Mouse (Mus musculus) cerebellum, adult 11-12 months (tissue): ENCODE results near the gene Ahcy.
A peak's percentile ranks its signal among the peaks of the same experiment; 100 is the strongest.
"Not testable (repeated sequence)": the region's sequence is repeated elsewhere in the genome, so short reads cannot be mapped to it uniquely, and the experiment has no call there.

Source experiments
- DNase-seq: peaks from one replicate; pipeline ENCODE4 v3.0.0; 2022

The Ahcy gene

DNA sequence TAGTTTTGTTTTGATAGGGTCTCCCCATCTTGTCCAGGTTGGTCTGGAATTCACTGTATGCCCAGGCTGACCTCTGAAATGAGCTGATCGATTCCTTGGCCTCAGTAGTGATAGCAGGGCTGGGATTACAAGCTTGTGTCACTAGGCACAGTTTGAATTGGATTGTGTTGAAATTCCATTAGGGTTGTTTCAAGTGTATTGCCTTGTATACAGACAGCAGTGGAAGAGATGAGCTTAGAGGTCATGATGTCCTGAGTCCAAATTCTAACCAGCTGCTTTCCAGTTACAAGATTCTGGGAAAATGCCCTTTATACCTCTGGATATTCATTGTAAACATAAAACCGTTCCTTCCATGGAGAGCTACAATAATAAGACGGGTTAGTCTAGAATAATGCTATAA, 950 bp downstream of the Ahcy start:
- no peak for DNase-seq

DNA sequence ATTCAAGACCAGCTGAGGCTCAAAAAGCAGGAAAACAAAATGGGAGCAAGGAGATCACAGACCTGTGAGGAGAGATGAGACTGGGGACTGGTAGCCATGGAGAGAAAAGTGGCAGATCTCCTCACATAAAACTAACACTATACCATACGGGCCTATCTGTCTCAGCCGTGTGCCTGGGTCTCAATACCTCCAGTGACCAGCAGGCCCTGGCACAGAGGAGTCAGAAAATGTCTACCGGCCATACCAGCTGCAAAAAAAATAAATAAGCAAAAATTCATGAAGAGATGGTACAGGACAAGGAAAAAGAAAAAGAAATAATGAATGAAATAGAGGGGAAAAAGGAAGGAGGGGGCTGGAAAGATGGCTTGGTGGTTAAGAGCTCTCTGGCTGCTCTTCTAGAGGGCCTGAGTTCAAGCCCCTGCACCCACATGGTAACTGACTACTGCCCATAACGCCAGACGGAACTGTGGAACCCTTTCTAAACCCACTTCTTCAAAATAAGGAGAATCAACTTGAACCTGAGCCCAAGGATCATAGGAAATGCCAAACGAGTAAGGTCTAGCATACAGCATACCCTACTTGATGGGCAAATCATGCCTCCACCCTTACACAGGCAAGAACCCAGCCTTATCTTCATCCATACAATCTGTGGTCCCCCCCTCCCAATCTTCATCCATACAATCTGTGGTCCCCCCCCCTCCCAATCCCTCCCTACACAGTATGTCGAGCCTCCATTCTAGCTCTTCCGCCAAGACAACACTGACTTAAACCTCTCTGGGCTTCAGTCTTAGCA, 1.7 kb downstream of the Ahcy start:
- no peak for DNase-seq

DNA sequence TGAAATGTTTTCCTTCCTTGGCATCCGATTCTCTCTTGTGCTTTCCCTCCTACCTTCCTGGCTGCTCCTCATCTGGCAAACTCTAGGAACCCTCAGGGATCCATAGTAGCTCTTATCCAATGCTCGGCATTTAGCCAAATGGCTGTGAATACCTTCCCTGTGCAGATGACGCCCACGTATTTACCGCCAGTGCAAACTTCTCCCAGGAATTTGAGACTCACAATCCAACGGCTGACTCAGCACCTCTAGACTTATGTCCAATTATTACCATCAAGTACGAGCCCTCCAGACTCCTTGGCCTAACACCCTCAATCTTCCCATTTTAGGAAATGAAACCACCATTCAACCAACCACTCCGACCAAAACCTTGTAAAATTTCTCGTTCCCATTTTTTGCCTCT, 3.3 kb downstream of the Ahcy start:
- DNase-seq = no peak

DNA sequence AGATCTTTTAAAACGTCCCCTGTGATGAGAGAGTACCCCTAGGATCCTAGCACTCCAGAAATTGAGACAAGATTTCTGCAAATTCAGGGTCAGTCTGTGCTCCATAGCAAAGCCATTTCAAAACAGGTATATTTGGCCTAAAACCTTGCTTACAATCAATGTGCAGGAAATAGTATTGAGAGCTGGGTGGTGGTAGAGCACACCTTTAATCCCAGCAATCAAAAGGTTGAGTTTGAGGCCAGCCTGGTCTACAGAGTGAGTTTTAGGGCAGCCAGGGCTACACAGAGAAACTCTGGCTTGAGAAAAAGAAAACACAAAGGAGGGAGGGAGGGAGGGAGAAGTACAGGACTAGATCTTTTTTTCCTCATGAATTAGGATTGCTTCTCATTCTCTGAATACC, 16.9 kb downstream of the Ahcy start:
- DNase-seq = no peak

DNA sequence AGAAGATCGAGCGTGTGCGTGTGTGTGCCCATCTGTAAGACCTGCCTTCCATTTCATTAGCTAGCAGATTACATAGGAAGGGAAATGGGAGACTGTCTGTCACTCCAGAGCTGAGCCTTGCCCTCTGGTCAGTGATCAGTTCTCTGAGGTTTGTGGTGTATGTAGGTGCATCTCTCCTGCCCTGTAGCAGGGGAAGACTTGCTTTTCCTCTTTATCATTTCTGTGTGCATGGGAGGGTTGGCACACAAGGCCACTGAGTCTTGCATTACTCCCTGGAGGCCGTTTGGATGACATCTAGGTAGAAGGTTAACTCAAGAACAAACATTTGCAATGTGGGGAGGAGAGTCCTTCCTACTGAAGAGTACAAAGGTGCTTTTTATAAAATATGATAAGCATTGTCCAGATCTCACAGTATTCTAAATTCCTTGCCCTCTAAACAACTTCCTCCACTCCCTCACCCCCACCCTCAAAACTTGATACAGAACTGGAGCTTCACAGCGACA, 18.2 kb downstream of the Ahcy start:
- DNase-seq = no peak

DNA sequence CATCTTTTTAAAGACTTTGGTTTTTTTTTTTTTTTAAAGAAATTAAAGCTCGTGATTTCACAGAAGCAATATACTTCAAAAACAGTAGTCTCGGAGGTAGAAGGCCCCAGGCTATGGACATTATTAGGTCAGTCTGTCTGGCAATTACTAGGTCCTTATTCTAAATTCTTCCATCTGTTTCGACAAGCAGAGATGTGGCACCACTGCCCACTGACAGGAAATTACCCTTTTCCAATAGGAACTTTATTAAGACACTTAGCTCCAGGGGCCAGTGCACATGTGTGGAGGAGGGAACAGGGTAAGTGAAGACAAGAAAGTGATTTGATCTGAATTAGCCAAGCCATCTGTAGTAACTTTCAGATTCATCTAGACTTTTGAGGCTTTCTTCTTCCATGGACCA, 19.6 kb downstream of the Ahcy start:
- no peak for DNase-seq

DNA sequence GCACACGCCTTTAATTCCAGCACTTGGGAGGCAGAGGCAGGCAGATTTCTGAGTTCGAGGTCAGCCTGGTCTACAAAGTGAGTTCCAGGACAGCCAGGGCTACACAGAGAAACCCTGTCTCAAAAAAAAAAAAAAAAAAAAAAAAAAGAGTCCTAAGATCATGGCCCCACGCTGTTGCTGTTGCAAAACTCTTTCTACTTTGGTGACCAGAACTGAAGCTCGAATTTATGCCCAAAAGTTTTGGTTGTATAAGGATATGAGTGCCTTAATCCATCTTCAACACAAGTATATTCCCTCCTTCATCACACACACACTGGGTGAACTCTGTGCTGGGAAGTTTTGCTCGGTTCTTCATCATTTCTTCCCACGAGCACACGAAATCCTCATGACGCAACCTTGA, 20.8 kb downstream of the Ahcy start:
- not testable (repeated sequence) for DNase-seq

DNA sequence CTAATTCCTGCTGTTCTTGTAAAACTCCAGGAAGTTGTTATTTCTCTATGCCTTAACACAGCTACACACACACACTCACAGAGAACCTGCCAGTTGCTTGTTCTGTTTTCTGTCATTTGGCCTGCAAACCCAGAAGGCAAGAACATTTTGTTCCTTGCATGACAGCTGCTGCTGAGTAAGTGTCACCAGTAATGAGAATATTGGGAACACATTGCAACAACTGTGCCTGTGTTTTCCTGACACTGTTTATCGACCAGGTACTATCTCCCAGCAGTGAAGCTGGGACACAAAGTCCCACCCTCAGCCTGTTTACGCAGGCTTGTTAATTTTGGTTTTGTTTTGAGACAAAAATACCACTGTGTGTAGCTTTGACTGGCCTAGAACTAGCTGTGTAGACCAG, 21.6 kb downstream of the Ahcy start:
- no peak for DNase-seq

DNA sequence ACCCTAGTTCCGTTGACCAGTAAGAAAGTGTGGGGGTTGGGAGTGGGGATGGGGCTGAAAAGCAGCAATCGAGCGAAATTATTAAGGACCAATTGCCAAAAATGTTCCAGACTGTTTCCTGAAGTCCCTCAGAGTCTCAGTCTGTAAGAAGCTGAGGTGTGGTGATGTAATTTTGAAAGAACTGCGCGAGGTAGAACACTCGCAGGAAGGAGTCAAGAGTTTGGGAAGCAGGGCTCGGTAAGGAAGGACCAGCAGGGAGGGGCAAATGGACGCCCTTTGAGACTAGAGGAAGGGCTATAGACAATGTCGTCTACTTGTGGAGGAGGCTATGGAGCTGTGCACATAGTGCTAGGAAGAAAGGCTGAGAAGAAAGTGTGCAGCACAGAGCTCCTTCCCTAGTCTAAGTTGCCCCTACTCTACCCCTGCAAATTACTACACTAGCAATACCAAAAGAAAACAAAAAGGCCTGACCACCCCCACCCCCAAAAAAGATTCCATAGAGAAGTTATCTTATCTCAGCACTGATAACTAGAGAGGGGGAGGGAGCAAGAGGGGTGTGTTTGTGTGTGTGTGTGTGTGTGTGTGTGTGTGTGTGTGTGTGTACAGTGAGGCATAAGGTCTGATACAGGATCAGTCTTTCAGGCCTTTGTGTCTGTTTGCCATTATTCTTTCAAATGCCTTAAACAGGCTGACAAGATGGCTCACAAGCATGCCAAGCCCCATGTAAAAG, 22.5 kb downstream of the Ahcy start:
- no peak for DNase-seq

DNA sequence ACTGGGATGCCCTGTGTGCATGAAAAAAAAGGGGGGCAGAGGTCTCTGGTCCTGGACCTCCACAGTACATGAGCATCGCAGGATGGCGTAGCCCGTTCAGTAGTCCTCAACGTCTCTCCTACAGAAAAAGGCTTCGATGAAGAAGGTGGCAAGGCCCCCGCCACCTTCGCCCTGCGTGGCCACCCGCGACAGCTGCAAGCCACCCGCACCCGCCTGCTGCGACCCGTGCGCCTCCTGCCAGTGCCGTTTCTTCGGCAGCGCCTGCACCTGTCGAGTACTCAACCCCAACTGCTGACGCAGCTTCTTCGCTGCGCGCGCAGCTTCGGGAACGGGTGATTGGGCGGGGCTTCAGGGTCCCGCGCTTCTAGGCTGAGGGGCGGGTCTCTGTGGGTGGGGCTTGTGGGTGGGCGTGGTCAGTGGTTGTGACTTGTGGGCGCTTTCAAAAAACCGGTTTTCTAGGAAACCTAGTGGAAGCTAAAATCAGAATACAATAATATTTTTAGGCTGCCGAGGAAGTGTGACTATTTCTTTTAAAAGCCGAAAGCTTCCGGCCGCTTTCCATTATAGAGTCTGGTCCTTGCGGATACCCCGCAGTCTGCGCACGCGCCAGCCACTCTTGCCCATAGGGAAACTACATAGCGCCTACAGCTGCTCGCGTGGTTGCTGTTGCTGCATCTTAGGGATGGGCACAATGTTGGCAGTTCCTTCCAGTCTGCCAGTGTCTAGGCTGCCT, 23.6 kb downstream of the Ahcy start:
- DNase-seq = peak; percentile 95

DNA sequence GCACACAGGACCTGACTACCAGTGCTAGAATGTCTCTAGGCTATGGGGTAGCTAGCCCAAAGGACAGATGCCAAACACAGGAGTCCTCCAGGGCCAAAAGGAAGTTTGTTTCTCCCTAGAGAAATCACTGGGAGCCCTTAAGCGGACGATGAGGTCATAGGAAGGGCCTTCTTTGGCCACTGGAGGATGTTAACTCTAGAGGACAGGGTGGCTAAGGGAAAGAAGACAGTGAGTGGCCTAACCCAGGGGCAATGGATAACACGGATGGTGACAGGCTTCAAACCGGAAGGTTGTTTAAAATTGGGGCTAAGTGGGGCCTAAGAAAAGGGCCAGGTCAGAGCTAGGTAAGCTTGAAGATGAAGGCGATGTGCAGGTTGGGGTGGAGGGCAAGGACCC, 24.2 kb downstream of the Ahcy start:
- DNase-seq = no peak

DNA sequence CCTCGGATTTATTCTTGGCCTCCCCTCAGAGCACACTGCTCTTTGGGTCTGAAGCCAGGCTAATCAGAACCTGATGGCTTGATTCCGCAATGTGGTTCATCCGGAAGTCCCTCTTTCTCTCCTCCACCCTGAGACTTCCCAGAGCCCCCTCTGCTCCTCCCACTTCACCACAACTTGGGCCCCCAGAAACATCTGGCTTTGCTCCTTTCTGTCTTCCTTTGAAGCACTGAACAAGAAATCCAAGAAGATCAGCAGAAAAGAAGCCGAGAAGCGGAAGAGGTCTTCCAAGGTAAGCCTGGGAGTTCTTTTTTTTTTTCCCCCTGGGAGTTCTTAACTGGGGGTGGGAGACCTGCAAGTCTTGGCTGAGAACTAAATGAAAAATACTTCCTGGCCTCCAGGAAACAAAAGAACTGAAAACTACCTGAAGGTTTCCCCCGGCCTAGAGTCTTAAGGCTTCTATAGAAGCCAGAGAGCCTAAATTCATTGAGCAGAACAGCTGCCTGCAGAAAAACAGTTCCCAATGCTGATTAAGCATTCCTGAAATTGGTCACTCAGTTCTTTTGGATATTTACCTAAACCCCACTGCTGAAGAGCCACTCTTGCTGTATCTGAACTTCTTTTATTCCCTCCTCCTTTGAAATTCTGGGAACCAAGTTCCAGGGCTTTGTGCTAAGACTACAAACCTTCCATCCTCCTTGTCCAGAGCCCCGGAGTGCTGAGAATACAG, 26.7 kb downstream of the Ahcy start:
- no peak for DNase-seq

DNA sequence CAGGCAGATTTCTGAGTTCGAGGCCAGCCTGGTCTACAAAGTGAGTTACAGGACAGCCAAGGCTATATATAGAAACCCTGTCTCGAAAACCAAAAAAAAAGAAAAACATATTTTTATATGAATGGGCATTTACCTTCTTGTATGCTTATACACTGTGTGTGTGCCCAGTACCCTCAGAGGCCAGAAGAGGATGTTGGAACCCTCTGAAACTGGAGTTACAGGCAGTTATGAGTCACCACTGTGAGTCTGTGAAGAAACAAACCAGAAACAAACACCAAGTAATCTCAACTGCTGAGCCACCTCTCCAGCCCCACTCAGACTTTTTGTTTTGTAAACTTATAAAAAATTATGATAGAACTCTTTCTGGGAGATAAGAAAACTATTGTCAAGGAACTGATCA, 27.5 kb downstream of the Ahcy start:
- DNase-seq = no peak

DNA sequence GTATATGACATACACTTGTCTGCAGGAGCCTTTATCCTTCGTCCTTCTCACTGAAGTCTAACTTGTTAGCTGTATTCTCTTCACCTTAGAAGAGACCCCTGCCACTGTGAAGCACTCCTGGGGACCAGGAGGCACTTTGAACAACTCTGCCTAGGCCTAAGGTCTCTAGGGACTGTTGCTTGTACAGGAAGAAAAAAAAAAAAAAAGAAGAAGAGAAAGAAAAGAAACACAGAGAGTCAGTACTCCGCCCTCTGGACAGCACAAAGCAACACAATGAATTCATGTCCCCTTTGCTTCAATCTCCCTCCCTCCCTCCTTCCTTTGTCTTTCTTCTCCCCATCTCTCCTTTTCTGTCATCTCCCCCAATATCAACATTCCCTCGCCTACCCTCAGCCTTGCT, 29.2 kb downstream of the Ahcy start:
- no peak for DNase-seq

DNA sequence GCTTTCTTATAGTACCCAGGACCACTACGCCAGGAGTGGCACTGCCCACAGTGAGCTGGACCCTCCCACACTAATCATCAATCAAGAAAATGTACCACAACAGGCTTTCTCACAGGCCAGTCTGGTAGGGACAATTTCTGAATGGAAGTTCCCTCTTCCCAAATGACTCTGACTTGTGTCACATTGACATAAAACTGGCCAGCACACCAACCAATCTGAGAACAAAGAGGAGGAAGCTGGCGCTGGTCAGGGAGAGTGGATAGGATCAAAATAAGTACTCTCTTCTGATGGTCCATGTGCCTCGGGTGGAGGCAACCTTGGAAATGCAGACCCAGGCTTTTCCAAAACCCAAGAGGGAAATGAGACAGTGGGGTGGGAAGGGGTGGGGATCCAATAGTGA, 29.8 kb downstream of the Ahcy start:
- no peak for DNase-seq

DNA sequence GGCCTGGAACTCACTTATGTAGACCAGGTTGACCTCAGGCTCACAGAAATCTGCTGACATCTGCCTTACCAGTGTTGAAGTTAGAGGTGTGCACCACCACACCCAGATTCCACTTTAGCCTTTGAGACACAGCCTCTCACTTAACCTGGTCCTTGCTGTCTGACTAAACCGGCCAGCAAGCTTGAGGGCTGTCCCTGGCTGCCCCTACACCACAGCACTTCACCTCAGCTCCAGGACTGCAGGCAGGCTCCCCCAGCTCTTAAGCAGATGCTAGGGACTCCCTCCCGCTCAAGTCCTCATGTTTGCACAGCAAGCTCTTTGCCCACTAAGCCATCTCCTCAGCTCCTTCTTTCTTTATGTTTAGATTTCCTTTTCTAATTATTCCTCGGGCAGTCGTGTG, 34.3 kb downstream of the Ahcy start:
- DNase-seq = no peak

DNA sequence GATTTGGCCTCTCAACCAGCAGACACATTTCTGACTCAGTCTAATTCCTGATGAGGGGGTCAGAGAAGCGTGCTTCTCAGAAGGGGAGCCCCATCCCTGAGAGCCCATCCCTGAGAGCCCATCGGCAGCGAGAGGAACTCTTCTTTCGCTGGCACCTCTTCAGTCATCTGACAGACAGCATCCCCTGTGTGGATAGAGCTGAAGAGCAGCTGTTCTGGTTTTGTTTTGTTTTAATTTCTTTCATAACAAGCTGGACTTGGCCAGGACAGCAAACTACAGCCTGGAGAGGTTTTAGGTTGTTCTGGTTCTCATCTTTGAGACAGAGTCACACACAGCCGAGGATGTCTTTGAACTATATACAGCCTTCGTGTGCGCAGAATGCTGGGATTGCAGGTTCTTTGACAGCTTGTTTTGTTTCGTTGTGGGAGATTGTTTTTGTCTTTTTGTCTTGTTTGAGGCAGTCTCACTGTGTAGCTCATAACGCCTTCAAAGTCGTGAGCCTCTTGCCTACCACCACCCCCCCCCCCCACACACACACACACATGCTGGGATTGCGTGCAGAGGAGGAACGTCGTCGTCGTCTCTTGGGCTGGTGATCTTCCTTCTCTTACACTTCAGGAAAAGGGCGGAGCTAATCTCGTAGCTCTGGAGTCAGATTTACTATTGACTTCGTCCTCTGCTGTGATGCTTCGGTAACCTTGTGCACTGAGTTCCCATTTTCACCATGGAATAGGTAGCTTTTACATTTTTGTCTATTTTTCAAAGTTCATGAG, 41.2 kb downstream of the Ahcy start:
- DNase-seq = no peak

DNA sequence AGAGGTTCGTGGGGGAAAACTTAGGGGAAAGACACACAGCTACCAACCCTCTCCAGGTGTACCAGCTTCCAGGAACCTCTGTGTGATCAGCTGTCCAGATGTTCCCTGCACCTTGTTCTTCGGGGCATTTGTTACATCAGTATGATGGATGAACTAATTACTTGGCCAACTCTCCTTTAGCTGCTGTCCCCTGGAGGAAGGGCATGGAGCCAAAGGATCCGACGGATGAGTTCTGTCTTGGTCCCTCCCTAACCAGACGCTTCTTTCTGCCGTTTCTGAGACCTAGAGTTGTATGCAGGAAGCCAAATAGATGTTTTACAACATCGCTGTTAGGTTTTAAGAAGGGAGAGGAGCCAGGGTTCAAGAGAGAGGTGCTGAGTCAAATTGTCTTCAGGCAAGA, 43.5 kb downstream of the Ahcy start:
- DNase-seq = no peak

DNA sequence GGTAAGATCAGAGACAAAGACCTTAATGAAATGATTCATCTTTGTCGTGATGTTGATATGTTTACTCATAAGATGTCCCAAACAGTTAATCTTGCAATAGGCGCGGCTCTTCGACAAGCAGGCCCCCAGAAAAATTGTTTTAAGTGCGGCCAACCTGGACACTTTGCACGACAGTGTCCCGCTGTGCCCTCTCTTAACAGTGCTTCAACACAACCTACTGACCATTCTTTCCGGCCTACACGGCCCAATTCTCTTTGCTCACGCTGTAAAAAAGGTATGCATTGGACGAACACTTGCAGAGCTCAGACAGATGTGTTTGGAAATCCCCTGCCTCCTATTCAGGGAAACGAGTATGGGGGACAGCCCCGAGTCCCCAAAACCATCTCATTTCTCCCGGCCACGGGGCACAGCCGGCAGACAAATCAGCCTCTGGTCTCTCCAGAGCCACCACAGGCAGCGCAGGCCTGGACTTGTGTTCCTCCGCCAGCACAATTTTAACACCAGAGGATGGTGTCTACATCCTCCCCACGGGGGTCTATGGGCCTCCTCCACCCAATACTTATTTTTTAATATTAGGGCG, 54.0 kb downstream of the Ahcy start:
- peak; percentile 7 for DNase-seq

DNA sequence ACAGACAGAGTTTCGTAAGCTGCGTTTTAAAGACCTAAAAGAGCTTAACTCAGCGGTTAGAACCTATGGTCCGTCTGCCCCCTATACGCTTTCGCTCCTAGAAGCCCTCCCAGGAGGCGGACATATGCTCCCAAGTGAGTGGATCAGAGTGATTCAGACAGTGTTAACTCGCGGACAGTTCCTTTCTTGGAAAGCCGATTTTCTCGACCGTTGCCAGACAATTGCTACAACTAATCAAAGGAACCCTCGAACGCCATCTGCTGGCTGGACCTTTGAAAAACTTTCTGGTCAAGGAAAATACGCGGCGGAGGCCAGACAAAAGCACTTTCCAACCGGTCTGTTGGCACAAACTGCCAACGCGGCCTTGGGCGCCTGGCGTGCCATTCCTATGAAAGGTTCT, 54.6 kb downstream of the Ahcy start:
- peak; percentile 78 for DNase-seq

DNA sequence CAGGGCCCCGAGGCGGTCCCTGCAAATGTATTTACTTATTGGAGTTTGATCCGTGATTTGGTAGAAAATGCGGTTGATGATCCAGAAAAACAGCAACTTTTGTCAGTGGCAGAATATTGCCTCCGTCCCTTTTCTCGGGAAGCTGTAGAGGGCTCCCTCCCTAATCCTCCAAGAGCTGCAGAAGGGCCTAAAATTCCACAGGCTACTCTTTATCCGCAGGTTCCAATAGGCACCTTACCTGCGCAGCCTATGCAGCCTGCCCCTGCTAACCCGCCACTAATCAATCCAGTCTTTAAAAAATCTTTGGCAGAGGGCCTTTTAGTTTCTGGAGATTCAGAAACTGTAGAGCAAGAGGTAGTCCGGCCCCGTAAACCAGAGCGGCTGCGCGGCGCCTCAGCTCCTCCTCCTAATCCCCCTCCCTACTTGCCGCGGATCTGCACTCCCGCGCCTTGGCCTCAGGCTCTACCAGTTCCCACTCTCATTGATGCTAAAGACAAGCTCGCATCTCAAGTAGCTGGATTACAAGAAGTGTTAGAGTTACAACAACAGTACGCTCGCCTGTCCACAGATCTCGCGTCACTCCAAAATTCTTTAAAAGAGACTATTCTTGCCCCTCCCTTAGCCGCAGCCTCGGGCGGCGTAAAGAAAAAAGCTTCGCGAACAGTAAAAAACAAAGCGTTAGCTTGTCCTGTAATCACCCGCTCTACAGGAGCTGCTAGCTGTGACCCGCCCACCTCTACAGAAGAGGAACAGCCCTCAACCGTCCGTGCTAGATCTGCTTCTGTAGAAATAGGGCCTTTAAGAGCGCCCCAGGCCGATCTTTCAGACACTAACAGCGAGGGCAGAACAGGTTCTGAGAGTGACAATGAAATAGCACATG, 55.3 kb downstream of the Ahcy start:
- peak; percentile 15 for DNase-seq
